Mouse (Mus musculus) kidney, embryonic 14.5 days (tissue): ENCODE measurements at regions not wholly inside any gene's neighbourhood (a gene's known extent, or its start where the extent isn't known, plus 50 kb on each side); places are given as distances from the start of the nearest gene placed in this dataset.

ENCODE experiments used
- ATAC-seq: fragments of 200-750 bp; cut with Nextera tagmentation; 2 replicates; pipeline ENCODE4 v1.8.0; 2017; ENCODE audit warnings: moderate number of reproducible peaks, mild to moderate bottlenecking, moderate TSS enrichment, moderate library complexity; ENCODE audit not compliant: low FRiP score, low TSS enrichment
- H3K27ac ChIP-seq: fragments of 300-500 bp; sonication (generic); 2 replicates; pipeline ENCODE4 v1.5.1; 2014; ENCODE audit warnings: low read depth, mild to moderate bottlenecking, low read length, moderate library complexity, mixed read lengths
- H3K27me3 ChIP-seq: fragments of 300-500 bp; sonication (generic); 2 replicates; pipeline ENCODE4 v1.6.1; 2014; ENCODE audit warnings: mild to moderate bottlenecking, low read length; ENCODE audit not compliant: control insufficient read depth, insufficient read depth
- H3K36me3 ChIP-seq: fragments of 300-500 bp; sonication (generic); 2 replicates; pipeline ENCODE4 v1.6.1; 2014; ENCODE audit warnings: low read length, mixed read lengths; ENCODE audit not compliant: control insufficient read depth, insufficient read depth
- H3K4me1 ChIP-seq: fragments of 300-500 bp; sonication (generic); 2 replicates; pipeline ENCODE4 v1.6.1; 2014; ENCODE audit warnings: low read length, mixed read lengths; ENCODE audit not compliant: control insufficient read depth, insufficient read depth
- H3K4me2 ChIP-seq: fragments of 300-500 bp; sonication (generic); replicated peaks from 2 replicates; pipeline ENCODE4 v1.6.1; 2014; ENCODE audit warnings: low read depth, mild to moderate bottlenecking, low read length
- H3K4me3 ChIP-seq: fragments of 300-500 bp; sonication (generic); 2 replicates; pipeline ENCODE4 v1.5.1; 2014; ENCODE audit warnings: mild to moderate bottlenecking, low read length
- H3K9ac ChIP-seq: fragments of 300-500 bp; sonication (generic); 2 replicates; pipeline ENCODE4 v1.6.1; 2014; ENCODE audit warnings: low read depth, mild to moderate bottlenecking, low read length, moderate library complexity
- H3K9me3 ChIP-seq: fragments of 300-500 bp; sonication (generic); 2 replicates; pipeline ENCODE4 v1.6.1; 2016; ENCODE audit warnings: low read length; ENCODE audit not compliant: control insufficient read depth
- WGBS: fragments of 180-500 bp; shearing (Covaris S2); extraction: QIAGEN DNeasy Blood & Tissue Kit; methylation state at CpG from one replicate; pipeline ENCODE4 v1.1.7; 2014; 5-methylcytosine and 5-hydroxymethylcytosine counted together

GRCm38 (mm10) chr2:148160997-148161396 is 114.2 kb upstream of the Foxa2 start:
- H3K27me3 ChIP-seq = no peaks in the 10 kb centered on the region
- WGBS = 97% methylated on average over 12 of the region's 12 CpGs
- H3K9ac ChIP-seq = no peak overlapping the region
- no peaks in the 10 kb centered on the region for H3K9me3 ChIP-seq
- no peaks in the 10 kb centered on the region for H3K36me3 ChIP-seq
- no peak overlapping the region for H3K27ac ChIP-seq
- H3K4me2 ChIP-seq = no peak overlapping the region
- no peak for ATAC-seq
- no peak overlapping the region for H3K4me3 ChIP-seq
- H3K4me1 ChIP-seq = no peaks in the 10 kb centered on the region

GRCm38 (mm10) chr2:148161966-148162365 is 115.2 kb upstream of the Foxa2 start:
- no peaks in the 10 kb centered on the region for H3K36me3 ChIP-seq
- no peaks in the 10 kb centered on the region for H3K27me3 ChIP-seq
- no peak for ATAC-seq
- H3K4me3 ChIP-seq = no peak overlapping the region
- H3K4me2 ChIP-seq = no peak overlapping the region
- H3K27ac ChIP-seq = no peak overlapping the region
- no peaks in the 10 kb centered on the region for H3K4me1 ChIP-seq
- H3K9me3 ChIP-seq = no peaks in the 10 kb centered on the region
- 65% methylated on average over 1 of the region's 1 CpGs for WGBS
- H3K9ac ChIP-seq = no peak overlapping the region

GRCm38 (mm10) chr2:148162562-148162961 is 115.8 kb upstream of the Foxa2 start:
- 100% methylated on average over 1 of the region's 1 CpGs for WGBS
- no peaks in the 10 kb centered on the region for H3K9me3 ChIP-seq

GRCm38 (mm10) chr2:148171113-148171512 is 124.3 kb upstream of the Foxa2 start:
- no peaks in the 10 kb centered on the region for H3K4me1 ChIP-seq
- H3K9me3 ChIP-seq = no peaks in the 10 kb centered on the region
- H3K27ac ChIP-seq = no peak overlapping the region
- no peak for ATAC-seq
- no peaks in the 10 kb centered on the region for H3K27me3 ChIP-seq
- 55% methylated on average over 4 of the region's 4 CpGs for WGBS
- H3K4me2 ChIP-seq = no peak overlapping the region
- no peak overlapping the region for H3K4me3 ChIP-seq
- H3K36me3 ChIP-seq = no peaks in the 10 kb centered on the region
- H3K9ac ChIP-seq = no peak overlapping the region

More at GRCm38 (mm10) chr2:148162562-148162961, 115.8 kb upstream of the Foxa2 start:
- ATAC-seq = no peak
- Histone ChIP-seq H3K4me3 (no peak overlapping the region), H3K27ac (no peak overlapping the region), H3K27me3 (no peaks in the 10 kb centered on the region), H3K4me2 (no peak overlapping the region), H3K4me1 (no peaks in the 10 kb centered on the region), H3K36me3 (no peaks in the 10 kb centered on the region), H3K9ac (no peak overlapping the region)

- H3K9ac ChIP-seq = no peak overlapping the region
- no peaks in the 10 kb centered on the region for H3K27me3 ChIP-seq
- H3K4me3 ChIP-seq = no peak overlapping the region
- no peaks in the 10 kb centered on the region for H3K4me1 ChIP-seq
- ATAC-seq = peak; percentile 49; the same call in 1 of the 2 replicates
- H3K27ac ChIP-seq = no peak overlapping the region
- 33% methylated on average over 1 of the region's 1 CpGs for WGBS
- no peaks in the 10 kb centered on the region for H3K36me3 ChIP-seq
- no peaks in the 10 kb centered on the region for H3K9me3 ChIP-seq
- no peak overlapping the region for H3K4me2 ChIP-seq
These were observed 124.9 kb upstream of the Foxa2 start for GRCm38 (mm10) chr2:148171699-148172098.

GRCm38 (mm10) chr2:148175251-148175927 is 128.6 kb upstream of the Foxa2 start:
- H3K4me2 ChIP-seq = no peak overlapping the region
- no peak overlapping the region for H3K4me3 ChIP-seq
- H3K36me3 ChIP-seq = no peaks in the 10 kb centered on the region
- H3K4me1 ChIP-seq = no peaks in the 10 kb centered on the region
- no peak overlapping the region for H3K9ac ChIP-seq
- 87% methylated on average over 8 of the region's 8 CpGs for WGBS
- H3K27ac ChIP-seq = no peak overlapping the region
- H3K9me3 ChIP-seq = no peaks in the 10 kb centered on the region
- no peaks in the 10 kb centered on the region for H3K27me3 ChIP-seq
- ATAC-seq = no peak

GRCm38 (mm10) chr2:148180245-148180644 is 133.5 kb upstream of the Foxa2 start:
- H3K4me1 ChIP-seq = no peaks in the 10 kb centered on the region
- H3K4me2 ChIP-seq = no peak overlapping the region
- no peaks in the 10 kb centered on the region for H3K36me3 ChIP-seq
- 70% methylated on average over 2 of the region's 2 CpGs for WGBS
- H3K9ac ChIP-seq = no peak overlapping the region
- no peak for ATAC-seq
- no peak overlapping the region for H3K27ac ChIP-seq
- H3K4me3 ChIP-seq = no peak overlapping the region
- no peaks in the 10 kb centered on the region for H3K9me3 ChIP-seq
- H3K27me3 ChIP-seq = no peaks in the 10 kb centered on the region

- no peak overlapping the region for H3K4me2 ChIP-seq
- no peaks in the 10 kb centered on the region for H3K9me3 ChIP-seq
- H3K9ac ChIP-seq = no peak overlapping the region
- no peaks in the 10 kb centered on the region for H3K36me3 ChIP-seq
- WGBS = 89% methylated on average over 2 of the region's 2 CpGs
- H3K27ac ChIP-seq = no peak overlapping the region
- no peaks in the 10 kb centered on the region for H3K4me1 ChIP-seq
- no peaks in the 10 kb centered on the region for H3K27me3 ChIP-seq
- H3K4me3 ChIP-seq = no peak overlapping the region
- ATAC-seq = no peak
These were observed 134.7 kb upstream of the Foxa2 start for GRCm38 (mm10) chr2:148181518-148181917.

- Histone ChIP-seq H3K9me3 (no peaks in the 10 kb centered on the region), H3K4me3 (no peak overlapping the region), H3K4me2 (no peak overlapping the region), H3K27ac (no peak overlapping the region), H3K27me3 (no peaks in the 10 kb centered on the region), H3K36me3 (no peaks in the 10 kb centered on the region), H3K9ac (no peak overlapping the region), H3K4me1 (no peaks in the 10 kb centered on the region)
- WGBS = 58% methylated on average over 3 of the region's 3 CpGs
- no peak for ATAC-seq
These were observed 135.8 kb upstream of the Foxa2 start for GRCm38 (mm10) chr2:148182492-148183052.
